Mouse (Mus musculus): ENCODE data around the gene Carnmt1. TPM values are rescaled to one million over a fixed set of nuclear protein-coding genes. Genes with fewer than 3 reads are reported as not detected.
"Not testable (repeated sequence)": the region's sequence is repeated elsewhere in the genome, so short reads cannot be mapped to it uniquely, and the experiment has no call there.

Gene Carnmt1
- polyA plus RNA-seq, 1 experiment = 6.5 TPM

DNA sequence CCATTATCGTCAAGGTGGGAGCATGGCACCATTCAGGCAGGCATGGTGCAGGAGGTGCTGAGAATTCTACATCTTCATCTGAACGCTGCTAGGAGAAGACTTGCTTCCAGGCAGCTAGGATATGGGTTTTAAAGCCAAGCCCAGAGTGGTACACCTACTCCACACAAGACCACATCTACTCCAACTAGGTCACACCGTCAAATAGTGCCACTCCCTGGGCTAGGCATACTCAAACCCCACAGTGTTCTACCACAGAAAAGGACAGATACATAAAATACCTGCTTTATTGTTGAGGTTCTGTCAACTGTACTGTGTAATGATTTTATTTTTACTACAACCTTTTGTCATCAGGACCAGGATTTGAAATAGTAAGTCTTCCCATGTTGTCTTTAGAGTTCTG, 24.6 kb downstream of the Carnmt1 start:
- no peak for DNase-seq
- no peak overlapping the region for H3K4me3 ChIP-seq (replicated peaks; ENCODE audit: extremely low read depth, low read depth, low read length)
- no peaks in the 10 kb centered on the region; the same call in 1 of the 2 replicates for H3K4me1 ChIP-seq (ENCODE audit: control insufficient read depth, insufficient read depth, low read length)
- no peak for TF ChIP-seq POLR2A (IDR thresholded peaks at IDR 0.05; ENCODE audit: borderline replicate concordance, extremely low read depth, low read depth, low read length)
- TF ChIP-seq CTCF (IDR thresholded peaks at IDR 0.05; ENCODE audit: insufficient read depth, low read length) = no peak
- 78% methylated on average over 3 of the region's 3 CpGs for WGBS

GRCm38 (mm10) chr19:18695552-18695951, 25.0 kb downstream of the Carnmt1 start:
- Histone ChIP-seq H3K4me1 (ENCODE audit: control insufficient read depth, insufficient read depth, low read length) (no peaks in the 10 kb centered on the region; the same call in 1 of the 2 replicates), H3K4me3 (replicated peaks; ENCODE audit: extremely low read depth, low read depth, low read length) (no peak overlapping the region)
- TF ChIP-seq CTCF (IDR thresholded peaks at IDR 0.05; ENCODE audit: insufficient read depth, low read length) (no peak), POLR2A (IDR thresholded peaks at IDR 0.05; ENCODE audit: borderline replicate concordance, extremely low read depth, low read depth, low read length) (no peak)
- 51% methylated on average over 1 of the region's 1 CpGs for WGBS
- DNase-seq = no peak

DNA sequence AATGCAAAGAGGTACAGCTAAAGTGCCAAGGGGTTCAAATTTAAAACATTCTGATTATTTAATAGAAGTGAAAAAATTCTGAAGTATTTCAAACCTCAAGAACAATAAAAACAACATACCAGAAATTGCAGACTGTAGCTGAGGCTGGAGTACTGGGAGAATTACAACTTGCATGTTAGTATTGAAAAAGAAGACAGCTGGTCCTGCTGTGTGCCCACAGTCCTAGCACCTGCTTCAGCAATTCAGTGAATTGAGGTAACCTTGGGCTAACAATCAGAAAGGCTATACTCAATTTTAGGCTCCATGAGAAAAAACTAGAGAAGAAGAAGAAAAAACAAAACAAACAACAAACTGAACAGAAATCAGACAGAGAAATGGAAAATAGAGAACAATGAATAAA, 37.5 kb downstream of the Carnmt1 start:
- no peak for TF ChIP-seq POLR2A (IDR thresholded peaks at IDR 0.05; ENCODE audit: borderline replicate concordance, extremely low read depth, low read depth, low read length)
- no peak for TF ChIP-seq CTCF (IDR thresholded peaks at IDR 0.05; ENCODE audit: insufficient read depth, low read length)
- no peak for DNase-seq
- H3K4me1 ChIP-seq (ENCODE audit: control insufficient read depth, insufficient read depth, low read length) = no peaks in the 10 kb centered on the region
- no peak overlapping the region for H3K4me3 ChIP-seq (replicated peaks; ENCODE audit: extremely low read depth, low read depth, low read length)

GRCm38 (mm10) chr19:18710903-18711302, 40.3 kb downstream of the Carnmt1 start:
- no peak for TF ChIP-seq CTCF (IDR thresholded peaks at IDR 0.05; ENCODE audit: insufficient read depth, low read length)
- TF ChIP-seq POLR2A (IDR thresholded peaks at IDR 0.05; ENCODE audit: borderline replicate concordance, extremely low read depth, low read depth, low read length) = no peak
- peaks cover 3% of the 10 kb centered on the region for H3K4me1 ChIP-seq (ENCODE audit: control insufficient read depth, insufficient read depth, low read length)
- WGBS = 88% methylated on average over 6 of the region's 6 CpGs
- no peak for DNase-seq
- no peak overlapping the region for H3K4me3 ChIP-seq (replicated peaks; ENCODE audit: extremely low read depth, low read depth, low read length)

- DNase-seq = no peak
Observed at GRCm38 (mm10) chr19:18711589-18711988, 41.0 kb downstream of the Carnmt1 start.

GRCm38 (mm10) chr19:18712153-18712865, 41.7 kb downstream of the Carnmt1 start:
- WGBS = 47% methylated on average over 16 of the region's 16 CpGs
- TF ChIP-seq CTCF (IDR thresholded peaks at IDR 0.05; ENCODE audit: insufficient read depth, low read length) = no peak
- TF ChIP-seq POLR2A (IDR thresholded peaks at IDR 0.05; ENCODE audit: borderline replicate concordance, extremely low read depth, low read depth, low read length) = no peak
- peak overlapping the region; percentile 56 for H3K4me3 ChIP-seq (replicated peaks; ENCODE audit: extremely low read depth, low read depth, low read length)
- no peak for DNase-seq
- H3K4me1 ChIP-seq (ENCODE audit: control insufficient read depth, insufficient read depth, low read length) = peaks cover 3% of the 10 kb centered on the region

More at GRCm38 (mm10) chr19:18711589-18711988, 41.0 kb downstream of the Carnmt1 start:
- TF ChIP-seq POLR2A (IDR thresholded peaks at IDR 0.05; ENCODE audit: borderline replicate concordance, extremely low read depth, low read depth, low read length) = no peak
- TF ChIP-seq CTCF (IDR thresholded peaks at IDR 0.05; ENCODE audit: insufficient read depth, low read length) = no peak
- peaks cover 3% of the 10 kb centered on the region for H3K4me1 ChIP-seq (ENCODE audit: control insufficient read depth, insufficient read depth, low read length)
- WGBS = 78% methylated on average over 9 of the region's 9 CpGs
- H3K4me3 ChIP-seq (replicated peaks; ENCODE audit: extremely low read depth, low read depth, low read length) = no peak overlapping the region

DNA sequence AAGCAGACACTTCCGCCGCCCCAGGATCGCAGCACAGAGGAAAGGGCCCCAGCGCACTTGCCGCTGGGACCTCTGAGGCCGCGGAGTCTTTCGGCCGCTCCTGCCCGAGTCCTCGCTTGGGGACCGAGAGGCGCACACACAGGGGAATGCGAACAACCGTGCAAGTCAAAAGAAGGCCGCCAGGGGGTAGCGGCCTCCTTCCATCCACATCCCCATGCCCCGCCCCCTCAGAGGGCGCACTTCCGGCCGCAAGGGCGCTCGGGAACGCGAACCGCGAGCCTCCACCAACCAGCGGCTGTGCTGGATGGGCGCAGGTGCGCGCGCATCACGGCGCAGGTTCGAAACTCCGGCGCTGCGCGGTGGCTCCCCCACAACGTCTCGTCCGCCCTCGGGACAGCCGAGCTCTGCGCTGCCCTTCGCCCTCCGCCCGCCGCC, 42.3 kb downstream of the Carnmt1 start, which contains the start of gene D030056L22Rik:
Gene D030056L22Rik, plus strand, starts transcription at position 328 of the 435 bp plus-strand sequence.
- peak; percentile 98 for DNase-seq
- TF ChIP-seq CTCF (IDR thresholded peaks at IDR 0.05; ENCODE audit: insufficient read depth, low read length) (peak; percentile 57), POLR2A (IDR thresholded peaks at IDR 0.05; ENCODE audit: borderline replicate concordance, extremely low read depth, low read depth, low read length) (peak; percentile 64; the same call in 1 of the 2 replicates)
- WGBS = under 1% methylated on average over 49 of the region's 49 CpGs
- Histone ChIP-seq H3K4me1 (ENCODE audit: control insufficient read depth, insufficient read depth, low read length) (peaks cover 3% of the 10 kb centered on the region), H3K4me3 (replicated peaks; ENCODE audit: extremely low read depth, low read depth, low read length) (peak within 1 kb of the TSS; percentile 59)

GRCm38 (mm10) chr19:18713357-18713756, 42.8 kb downstream of the Carnmt1 start:
- DNase-seq = peak; percentile 57
- H3K4me3 ChIP-seq (replicated peaks; ENCODE audit: extremely low read depth, low read depth, low read length) = peak overlapping the region; percentile 59
- H3K4me1 ChIP-seq (ENCODE audit: control insufficient read depth, insufficient read depth, low read length) = not testable (repeated sequence)
- WGBS = under 1% methylated on average over 44 of the region's 46 CpGs

DNA sequence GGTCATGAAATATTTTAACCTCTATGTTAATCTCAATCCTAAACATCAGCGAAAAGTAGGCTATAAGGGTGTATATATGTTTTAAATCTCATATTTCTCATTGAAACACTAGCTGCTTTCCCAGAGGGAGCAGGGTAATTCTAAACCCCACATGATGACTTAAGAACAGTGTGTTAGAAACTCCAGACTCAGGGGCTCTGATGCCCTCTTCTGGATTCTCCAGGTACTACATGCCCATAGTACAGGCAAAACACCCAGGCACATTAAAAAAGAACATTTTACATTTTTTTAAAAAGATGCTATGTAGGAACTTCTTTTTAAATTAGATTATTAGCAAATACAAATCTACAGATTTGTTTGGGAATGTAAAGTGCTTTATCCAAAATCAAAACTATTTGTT, 45.8 kb downstream of the Carnmt1 start:
- Histone ChIP-seq H3K4me1 (ENCODE audit: control insufficient read depth, insufficient read depth, low read length) (peaks cover 3% of the 10 kb centered on the region), H3K4me3 (replicated peaks; ENCODE audit: extremely low read depth, low read depth, low read length) (no peak overlapping the region)
- peak; percentile 46 for DNase-seq
- 30% methylated on average over 1 of the region's 1 CpGs for WGBS
- TF ChIP-seq POLR2A (IDR thresholded peaks at IDR 0.05; ENCODE audit: borderline replicate concordance, extremely low read depth, low read depth, low read length) = no peak
- peak; percentile 31; the same call in 1 of the 2 replicates for TF ChIP-seq CTCF (IDR thresholded peaks at IDR 0.05; ENCODE audit: insufficient read depth, low read length)

DNA sequence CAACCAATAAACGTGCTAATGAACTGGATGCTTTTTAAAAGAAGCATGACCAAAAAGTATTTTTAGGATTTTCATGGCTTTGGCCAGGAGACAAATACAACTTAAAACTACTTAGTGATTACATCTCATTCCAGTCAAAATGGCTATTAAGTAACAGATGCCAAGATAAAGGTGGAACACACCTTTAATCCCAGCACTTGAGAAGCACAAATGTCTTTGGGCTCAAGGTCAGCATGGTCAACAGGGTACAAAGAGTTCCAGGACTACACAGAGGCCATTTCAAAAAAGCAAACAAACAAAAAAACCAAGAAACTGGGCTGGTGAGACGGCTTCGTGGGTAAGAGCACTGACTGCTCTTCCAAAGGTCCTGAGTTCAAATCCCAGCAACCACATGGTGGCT, 49.8 kb downstream of the Carnmt1 start:
- no peaks in the 10 kb centered on the region for H3K4me1 ChIP-seq (ENCODE audit: control insufficient read depth, insufficient read depth, low read length)
- no peak for DNase-seq
- no peak overlapping the region for H3K4me3 ChIP-seq (replicated peaks; ENCODE audit: extremely low read depth, low read depth, low read length)
- 70% methylated on average over 3 of the region's 3 CpGs for WGBS
- TF ChIP-seq CTCF (IDR thresholded peaks at IDR 0.05; ENCODE audit: insufficient read depth, low read length) (no peak), POLR2A (IDR thresholded peaks at IDR 0.05; ENCODE audit: borderline replicate concordance, extremely low read depth, low read depth, low read length) (no peak)
